Mouse (Mus musculus) MEL (cell line): ENCODE results near the gene Thap3. TPM values are rescaled to one million over a fixed set of nuclear protein-coding genes. Genes with fewer than 3 reads are reported as not detected.

Experiments used
- DNase-seq: peaks from one replicate; pipeline ENCODE4 v3.0.0; 2011; ENCODE audit warnings: low read depth, low spot score
- H3K27ac ChIP-seq: 2 replicates; pipeline ENCODE4 v1.5.1; 2012; ENCODE audit warnings: low read depth, mild to moderate bottlenecking, control low read depth, low read length, moderate library complexity; ENCODE audit not compliant: control insufficient read depth
- H3K27me3 ChIP-seq, 2 experiments: fragments of 150-350 bp in 1 of 2; sonication (generic) in 1 of 2; 2 replicates each; pipeline ENCODE4 v1.6.1; 2012; ENCODE audit warnings: low read length in 2 of 2, mild to moderate bottlenecking in 2 of 2, improper control_type of control experiment in 1 of 2, moderate library complexity in 1 of 2; ENCODE audit not compliant: insufficient read depth in 2 of 2, control insufficient read depth in 1 of 2
- H3K36me3 ChIP-seq, 2 experiments: 2 replicates each; pipeline ENCODE4 v1.6.1; 2012 to 2014; ENCODE audit warnings: low read length in 2 of 2, improper control_type of control experiment in 1 of 2, inconsistent platforms in 1 of 2, mild to moderate bottlenecking in 1 of 2; ENCODE audit not compliant: insufficient read depth in 2 of 2, control insufficient read depth in 1 of 2
- H3K4me1 ChIP-seq, 2 experiments: fragments of 150-350 bp in 1 of 2; sonication (generic) in 1 of 2; 2 replicates each; pipeline ENCODE4 v1.6.1; 2012; ENCODE audit warnings: low read length in 2 of 2, improper control_type of control experiment in 1 of 2, mild to moderate bottlenecking in 1 of 2; ENCODE audit not compliant: insufficient read depth in 2 of 2, control insufficient read depth in 1 of 2
- H3K4me3 ChIP-seq, 2 experiments: fragments of 150-350 bp in 1 of 2; sonication (generic) in 1 of 2; 2 replicates each; pipeline ENCODE4 v1.5.1; 2012; ENCODE audit warnings: low read depth in 2 of 2, low read length in 2 of 2, mild to moderate bottlenecking in 2 of 2, moderate library complexity in 2 of 2, control low read depth in 1 of 2, improper control_type of control experiment in 1 of 2; ENCODE audit not compliant: control insufficient read depth in 1 of 2, insufficient read depth in 1 of 2
- H3K79me2 ChIP-seq: 2 replicates; pipeline ENCODE4 v1.6.1; 2012; ENCODE audit warnings: mild to moderate bottlenecking, low read length, moderate library complexity; ENCODE audit not compliant: control insufficient read depth, poor library complexity, insufficient read depth
- H3K9ac ChIP-seq: 2 replicates; pipeline ENCODE4 v1.6.1; 2012; ENCODE audit warnings: low read depth, mild to moderate bottlenecking, control low read depth, low read length, moderate library complexity; ENCODE audit not compliant: control insufficient read depth, poor library complexity, severe bottlenecking
- H3K9me3 ChIP-seq: fragments of 150-350 bp; sonication (generic); replicated peaks from 2 replicates; pipeline ENCODE4 v1.6.1; 2012; ENCODE audit warnings: mild to moderate bottlenecking, low read length, improper control_type of control experiment, moderate library complexity; ENCODE audit not compliant: insufficient read depth
- BHLHE40 ChIP-seq: IDR thresholded peaks from 2 replicates; pipeline ENCODE4 v1.6.1; 2012; ENCODE audit warnings: low read depth, mild to moderate bottlenecking, inconsistent platforms, low read length, improper control_type of control experiment, borderline replicate concordance
- CHD1 ChIP-seq: IDR thresholded peaks from 2 replicates; pipeline ENCODE4 v1.6.1; 2012; ENCODE audit warnings: low read depth, mild to moderate bottlenecking, inconsistent platforms, low read length, improper control_type of control experiment
- CTCF ChIP-seq, 3 experiments: IDR thresholded peaks in 2 of 3; conservative IDR thresholded peaks in 1 of 3; 2 replicates each; pipeline ENCODE4 v1.5.1; 2011 to 2012; ENCODE audit warnings: low read length in 3 of 3, low read depth in 2 of 3, mild to moderate bottlenecking in 2 of 3, improper control_type of control experiment in 1 of 3, inconsistent platforms in 1 of 3, mixed read lengths in 1 of 3, moderate library complexity in 1 of 3; ENCODE audit not compliant: control insufficient read depth in 1 of 3, insufficient read depth in 1 of 3, poor library complexity in 1 of 3, severe bottlenecking in 1 of 3
- EP300 ChIP-seq, 2 experiments: IDR thresholded peaks; 2 replicates each; pipeline ENCODE4 v1.6.1; 2011; ENCODE audit warnings: improper control_type of control experiment in 2 of 2, low read length in 2 of 2, low read depth in 1 of 2, mild to moderate bottlenecking in 1 of 2
- ETS1 ChIP-seq: IDR thresholded peaks from 2 replicates; pipeline ENCODE4 v1.6.1; 2012; ENCODE audit warnings: low read depth, mild to moderate bottlenecking, inconsistent platforms, low read length, improper control_type of control experiment, moderate library complexity
- GATA1 ChIP-seq: IDR thresholded peaks from 2 replicates; pipeline ENCODE4 v1.6.1; 2011; ENCODE audit warnings: low read depth, low read length, improper control_type of control experiment
- MAX ChIP-seq: IDR thresholded peaks from 2 replicates; pipeline ENCODE4 v1.6.1; 2011; ENCODE audit warnings: low read length, improper control_type of control experiment
- MXI1 ChIP-seq: IDR thresholded peaks from 2 replicates; pipeline ENCODE4 v1.6.1; 2011; ENCODE audit warnings: mild to moderate bottlenecking, low read depth, low read length, improper control_type of control experiment
- MYC ChIP-seq: IDR thresholded peaks from 2 replicates; pipeline ENCODE4 v1.6.1; 2011; ENCODE audit warnings: low read depth, mild to moderate bottlenecking, low read length, improper control_type of control experiment, moderate library complexity
- NRF1 ChIP-seq: IDR thresholded peaks from 2 replicates; pipeline ENCODE4 v1.6.1; 2014; ENCODE audit warnings: low read depth, mild to moderate bottlenecking, inconsistent platforms, low read length, improper control_type of control experiment, moderate library complexity; ENCODE audit not compliant: poor library complexity, insufficient read depth, severe bottlenecking
- RAD21 ChIP-seq: IDR thresholded peaks from 2 replicates; pipeline ENCODE4 v1.6.1; 2011; ENCODE audit warnings: mild to moderate bottlenecking, low read depth, low read length, improper control_type of control experiment
- SIN3A ChIP-seq: IDR thresholded peaks from 2 replicates; pipeline ENCODE4 v1.6.1; 2012; ENCODE audit warnings: low read length, improper control_type of control experiment, inconsistent platforms
- SMC3 ChIP-seq: IDR thresholded peaks from 2 replicates; pipeline ENCODE4 v1.6.1; 2011; ENCODE audit warnings: low read depth, low read length, improper control_type of control experiment
- TAL1 ChIP-seq: IDR thresholded peaks from 2 replicates; pipeline ENCODE4 v1.6.1; 2012; ENCODE audit warnings: mild to moderate bottlenecking, inconsistent platforms, low read length, moderate library complexity, mixed read lengths
- TBP ChIP-seq: IDR thresholded peaks from 2 replicates; pipeline ENCODE4 v1.8.0; 2011; ENCODE audit warnings: low read depth, low read length, improper control_type of control experiment
- USF1 ChIP-seq: IDR thresholded peaks from 2 replicates; pipeline ENCODE4 v1.6.1; 2014; ENCODE audit warnings: low read depth, mild to moderate bottlenecking, inconsistent platforms, low read length, improper control_type of control experiment, moderate library complexity
- ZC3H11A ChIP-seq: IDR thresholded peaks from 2 replicates; pipeline ENCODE4 v1.6.1; 2012; ENCODE audit warnings: low read depth, mild to moderate bottlenecking, inconsistent platforms, low read length, improper control_type of control experiment
- ZKSCAN1 ChIP-seq: IDR thresholded peaks from 2 replicates; pipeline ENCODE4 v1.6.1; 2012; ENCODE audit warnings: low read depth, mild to moderate bottlenecking, inconsistent platforms, low read length, improper control_type of control experiment, moderate library complexity
- ZNF384 ChIP-seq: IDR thresholded peaks from 2 replicates; pipeline ENCODE4 v1.6.1; 2012; ENCODE audit warnings: low read depth, mild to moderate bottlenecking, inconsistent platforms, low read length, improper control_type of control experiment
- polyA plus RNA-seq, 2 experiments: library from polyadenylated mRNA; stranded (reverse) in 1 of 2; unstranded in 1 of 2; fragments of >175 nt in 1 of 2; fragments of >200 nt in 1 of 2; gene quantifications; 2 replicates each; pipeline versions ENCODE4 v1.2.1 to v1.2.4; 2012; ENCODE audit warnings: low replicate concordance in 2 of 2, low read depth in 1 of 2; ENCODE audit not compliant: insufficient read length in 2 of 2, insufficient read depth in 1 of 2, missing spikeins in 1 of 2
- total RNA-seq: library from RNA; depleted of rRNA; stranded (reverse); fragments of 300-350 nt; gene quantifications from 2 replicates; pipeline ENCODE4 v1.2.3, GENCODE M21; 2012

The Thap3 gene
- total and polyA plus RNA-seq, 3 experiments: 13.7 to 17.2 TPM; not detected in 1

DNA sequence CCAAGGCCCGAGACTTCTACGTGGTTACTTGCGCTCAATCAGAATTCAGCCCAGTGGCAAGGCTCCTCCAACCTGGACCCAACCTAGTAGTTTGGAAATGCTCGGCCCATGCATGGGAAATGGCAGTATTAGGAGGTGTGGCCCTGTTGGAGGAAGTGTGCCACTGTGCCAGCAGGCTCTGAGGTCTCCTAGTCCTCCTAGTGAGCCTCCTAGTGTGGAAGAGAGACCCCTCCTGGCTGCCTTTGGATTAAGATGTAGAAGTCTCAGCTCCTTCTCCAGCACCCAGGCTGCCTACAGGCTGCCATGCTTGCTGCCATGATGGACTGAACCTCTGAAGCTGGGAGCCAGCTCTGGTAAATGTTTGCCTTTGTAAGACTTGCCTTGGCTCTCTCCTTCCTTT lies 41.2 kb upstream of the Thap3 start:
- Histone ChIP-seq H3K36me3 (peaks cover 0 to 14% of the 10 kb centered on the region in 2 experiments; a peak in 2 of 4 replicates), H3K79me2 (peaks cover 23% of the 10 kb centered on the region), H3K27me3 (no peaks in the 10 kb centered on the region), H3K9ac (no peak overlapping the region), H3K4me3 (no peak overlapping the region), H3K4me1 (peaks cover 0 to 17% of the 10 kb centered on the region in 2 experiments; a peak in 3 of 4 replicates), H3K9me3 (no peaks in the 10 kb centered on the region), H3K27ac (no peak overlapping the region)
- peak; percentile 45 for DNase-seq
- TF ChIP-seq MXI1: no peak
- peak in 1 of 3 experiments; percentile 37; a peak in 3 of 6 replicates for TF ChIP-seq CTCF (IDR thresholded peaks at IDR 0.05 in 2 of 3, conservative IDR thresholded peaks at IDR 0.05 in 1 of 3; ENCODE audit: control insufficient read depth in 1 of 3, insufficient read depth in 1 of 3, low read depth in 2 of 3, low read length in 3 of 3, poor library complexity in 1 of 3, severe bottlenecking in 1 of 3)
- no peak for TF ChIP-seq NRF1
- no peak for TF ChIP-seq CHD1
- TF ChIP-seq RAD21: peak; percentile 7; the same call in 1 of the 2 replicates
- peak; percentile 35 for TF ChIP-seq SMC3
- TF ChIP-seq ETS1: no peak

DNA sequence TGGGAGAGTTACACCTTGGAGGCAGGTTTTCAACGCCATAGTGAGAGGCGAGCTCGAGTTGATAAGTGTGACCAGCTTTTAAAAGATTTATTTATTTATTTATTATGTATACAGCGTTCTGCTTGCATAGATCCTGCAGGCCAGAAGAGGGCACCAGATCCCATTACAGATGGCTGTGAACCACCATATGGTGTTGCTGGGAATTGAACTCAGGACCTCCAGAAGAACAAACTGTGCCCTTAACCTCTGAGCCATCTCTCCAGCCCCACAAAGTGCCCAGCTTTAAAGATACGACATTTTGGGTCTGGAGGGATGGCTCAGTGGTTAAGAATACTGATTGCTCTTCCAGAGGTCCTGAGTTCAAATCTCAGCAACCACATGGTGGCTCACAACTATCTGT lies 40.3 kb upstream of the Thap3 start:
- Histone ChIP-seq H3K36me3 (peaks cover 0 to 15% of the 10 kb centered on the region in 2 experiments; a peak in 2 of 4 replicates), H3K27me3 (no peaks in the 10 kb centered on the region), H3K4me3 (no peak overlapping the region), H3K9ac (no peak overlapping the region), H3K9me3 (no peaks in the 10 kb centered on the region), H3K79me2 (peaks cover 29% of the 10 kb centered on the region), H3K4me1 (peaks cover 0 to 22% of the 10 kb centered on the region in 2 experiments; a peak in 3 of 4 replicates), H3K27ac (no peak overlapping the region)
- DNase-seq: peak; percentile 60
- TF ChIP-seq USF1: no peak
- no peak for TF ChIP-seq ZKSCAN1
- peak; percentile 13 for TF ChIP-seq RAD21
- no peak for TF ChIP-seq EP300 (IDR thresholded peaks at IDR 0.05; ENCODE audit: low read depth in 1 of 2, low read length in 2 of 2)
- no peak for TF ChIP-seq BHLHE40
- TF ChIP-seq CTCF (IDR thresholded peaks at IDR 0.05 in 2 of 3, conservative IDR thresholded peaks at IDR 0.05 in 1 of 3; ENCODE audit: control insufficient read depth in 1 of 3, insufficient read depth in 1 of 3, low read depth in 2 of 3, low read length in 3 of 3, poor library complexity in 1 of 3, severe bottlenecking in 1 of 3): peak; percentile 35 to 50 (median 42)
- no peak for TF ChIP-seq ZC3H11A
- TF ChIP-seq SMC3: peak; percentile 17; the same call in 1 of the 2 replicates
- TF ChIP-seq MAX: no peak
- peak; percentile 93 for TF ChIP-seq TBP
- no peak for TF ChIP-seq ZNF384
- TF ChIP-seq SIN3A: peak; percentile 33; the same call in 1 of the 2 replicates
- TF ChIP-seq MYC: 0 out of 2 replicates have a peak, but pooled peaks have one; percentile 20
- TF ChIP-seq MXI1: no peak
- no peak for TF ChIP-seq TAL1
- TF ChIP-seq GATA1: no peak
- no peak for TF ChIP-seq NRF1
- TF ChIP-seq ETS1: no peak
